Mouse (Mus musculus): ENCODE results near the gene Zfp973. TPM values are rescaled to one million over a fixed set of nuclear protein-coding genes. Genes with fewer than 3 reads are reported as not detected.

The Zfp973 gene
- polyA plus RNA-seq (2012; rRNA removed), result 9.9 and 10.0 TPM in 2 replicates

GRCm38 (mm10) chr2:176670222-176670621 lies at the start of gene Zfp973:
Gene Zfp973 (plus strand): TSS chr2:176670522.

GRCm38 (mm10) chr2:176636244-176636643 lies 34.1 kb upstream of the Zfp973 start, which contains the start of gene Gm14308:
Gene Gm14308 (minus strand): TSS chr2:176636344.

GRCm38 (mm10) chr2:176708051-176708450 lies 37.7 kb downstream of the Zfp973 start, which contains the start of gene Gm14305:
Gene Gm14305 (plus strand): TSS chr2:176708328.

Other genes starting within 250 kb of the Zfp973 start
- gene Gm14435, start 246.9 kb upstream of the Zfp973 start, polyA plus RNA-seq (2012; rRNA removed), result 3.3 and 3.4 TPM in 2 replicates
- 17.9 and 22.1 TPM in 2 replicates for gene Gm14434, start 183.7 kb upstream of the Zfp973 start, polyA plus RNA-seq (2012; rRNA removed)
- not detected in 2 replicates for gene Zfp967, start 149.5 kb upstream of the Zfp973 start, polyA plus RNA-seq (2012; rRNA removed)
- gene Gm14308, start 34.2 kb upstream of the Zfp973 start, polyA plus RNA-seq (2012; rRNA removed), result 10.5 and 13.1 TPM in 2 replicates
- 32.5 and 35.5 TPM in 2 replicates for gene Gm14305, start 37.8 kb downstream of the Zfp973 start, polyA plus RNA-seq (2012; rRNA removed)
- gene Gm14295, start 128.1 kb downstream of the Zfp973 start, polyA plus RNA-seq (2012; rRNA removed), result 10.4 and 11.5 TPM in 2 replicates
- not detected in 2 replicates for gene Gm14408, start 160.6 kb downstream of the Zfp973 start, polyA plus RNA-seq (2012; rRNA removed)